Mouse (Mus musculus): ENCODE measurements around the gene Gm21976.

GRCm38 (mm10) chr13:98296072-98296471 lies 16.4 kb downstream of the Gm21976 start:
- TF ChIP-seq CTCF (IDR thresholded peaks at IDR 0.05; ENCODE audit: insufficient read depth, low read depth, low read length) (no peak), POLR2A (IDR thresholded peaks at IDR 0.05; ENCODE audit: insufficient read depth, low read depth, low read length) (no peak)
